Mouse (Mus musculus): ENCODE measurements at regions not wholly inside any gene's neighbourhood (a gene's known extent, or its start where the extent isn't known, plus 50 kb on each side); places are given as distances from the start of the nearest gene placed in this dataset.

DNA sequence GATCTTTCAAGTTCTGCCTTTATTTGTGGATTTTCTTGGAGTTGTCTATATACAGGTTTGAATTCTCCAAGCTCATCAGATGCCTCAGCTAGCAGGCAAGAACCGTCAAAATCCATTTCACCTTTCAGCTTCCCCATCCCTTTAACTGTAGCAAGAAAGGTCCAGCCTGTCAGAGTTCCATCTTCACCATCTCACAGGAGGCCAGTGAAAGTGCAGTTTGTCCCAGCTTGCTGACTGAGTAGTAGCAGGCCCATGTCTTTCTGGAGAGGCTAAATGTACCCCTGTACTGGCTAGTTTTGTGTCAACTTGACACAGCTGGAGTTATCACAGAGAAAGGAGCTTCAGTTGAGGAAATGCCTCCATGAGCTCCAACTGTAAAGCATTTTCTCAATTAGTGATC lies 67.7 kb upstream of the 1700024P04Rik start:
- WGBS = 90% methylated on average over 1 of the region's 1 CpGs
- no peaks in the 10 kb centered on the region for H3K36me3 ChIP-seq
- 0 out of 2 replicates have a peak, but pooled peaks cover under 1% of the 10 kb centered on the region for H3K4me1 ChIP-seq
- no peak for ATAC-seq (ENCODE audit: borderline replicate concordance, extremely low read depth, low FRiP score, low TSS enrichment)
- no peaks in the 10 kb centered on the region for H3K9me3 ChIP-seq
- no peaks in the 10 kb centered on the region for H3K27me3 ChIP-seq
- no peak overlapping the region for H3K4me3 ChIP-seq
- H3K9ac ChIP-seq = no peak overlapping the region
- H3K27ac ChIP-seq = no peak overlapping the region
- H3K4me2 ChIP-seq = no peak overlapping the region

DNA sequence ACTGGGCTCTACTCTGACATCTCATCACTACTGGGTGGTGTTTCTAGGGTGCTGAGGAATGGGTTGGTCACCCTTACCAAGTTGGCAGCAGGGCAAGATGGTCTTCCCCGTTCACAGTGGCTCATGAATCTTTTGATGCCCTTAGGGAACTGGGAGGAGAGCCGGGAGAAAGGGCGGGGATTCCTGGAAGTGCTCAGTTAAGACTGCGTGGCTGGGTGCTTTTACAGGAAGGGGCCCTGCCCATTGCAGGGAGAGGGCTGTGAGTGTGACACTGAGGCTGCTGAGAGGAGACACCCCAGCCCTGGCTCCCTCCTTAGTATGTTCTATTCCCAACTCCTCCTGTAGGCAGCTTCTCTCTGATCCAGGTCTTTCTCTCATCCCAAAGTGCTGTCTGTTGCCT lies 65.3 kb upstream of the 1700024P04Rik start:
- H3K4me1 ChIP-seq = no peaks in the 10 kb centered on the region
- 46% methylated on average over 4 of the region's 4 CpGs for WGBS
- H3K27ac ChIP-seq = no peak overlapping the region
- H3K4me2 ChIP-seq = no peak overlapping the region
- H3K27me3 ChIP-seq = no peaks in the 10 kb centered on the region
- H3K9ac ChIP-seq = no peak overlapping the region
- no peak overlapping the region for H3K4me3 ChIP-seq
- no peak for ATAC-seq (ENCODE audit: borderline replicate concordance, extremely low read depth, low FRiP score, low TSS enrichment)
- H3K9me3 ChIP-seq = no peaks in the 10 kb centered on the region
- H3K36me3 ChIP-seq = no peaks in the 10 kb centered on the region

DNA sequence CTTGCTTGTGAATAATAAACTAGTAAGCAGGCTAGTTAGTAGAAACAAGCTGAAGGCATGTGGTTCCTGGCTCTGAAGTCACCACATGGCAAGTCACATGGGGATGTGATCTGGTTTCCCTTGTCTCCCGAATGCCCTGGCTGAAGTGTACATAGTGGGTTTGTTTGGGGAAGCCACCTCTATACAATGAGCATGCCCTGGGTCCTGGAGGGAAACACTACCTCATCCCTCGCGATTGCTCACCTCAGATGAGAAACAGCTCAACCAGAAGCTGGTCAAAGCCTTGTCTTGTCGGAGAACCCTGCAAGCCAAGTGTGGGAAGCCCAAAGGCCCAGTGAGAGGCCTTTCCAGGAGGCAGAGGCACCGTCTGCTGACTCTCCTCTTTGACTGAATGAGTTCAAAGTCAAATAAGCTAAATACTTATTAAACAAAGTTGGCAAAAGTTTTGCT lies 64.3 kb upstream of the 1700024P04Rik start:
- no peaks in the 10 kb centered on the region for H3K27me3 ChIP-seq
- no peak overlapping the region for H3K4me3 ChIP-seq
- H3K9ac ChIP-seq = no peak overlapping the region
- H3K36me3 ChIP-seq = no peaks in the 10 kb centered on the region
- H3K4me1 ChIP-seq = no peaks in the 10 kb centered on the region
- no peak overlapping the region for H3K4me2 ChIP-seq
- no peaks in the 10 kb centered on the region for H3K9me3 ChIP-seq
- ATAC-seq (ENCODE audit: borderline replicate concordance, extremely low read depth, low FRiP score, low TSS enrichment) = no peak
- H3K27ac ChIP-seq = no peak overlapping the region
- 66% methylated on average over 5 of the region's 5 CpGs for WGBS

DNA sequence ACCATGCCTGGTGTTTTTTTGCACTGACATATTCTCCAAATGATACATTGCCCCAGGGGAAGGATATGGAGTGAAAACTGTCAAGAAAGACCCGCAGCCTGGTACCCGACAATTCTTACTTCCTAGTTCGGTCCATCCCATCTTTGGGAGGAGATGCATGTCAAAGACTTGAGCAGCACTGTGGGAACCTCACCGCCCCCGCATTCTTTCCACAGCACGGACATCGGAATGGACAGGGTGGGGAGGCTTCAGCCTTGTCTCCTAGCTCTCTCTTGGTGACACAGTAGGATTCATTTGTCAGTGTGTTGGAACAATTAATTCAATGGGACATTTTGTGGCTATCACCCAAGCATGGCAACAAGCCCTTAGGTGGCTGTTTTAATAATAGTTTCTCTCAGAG lies 62.9 kb upstream of the 1700024P04Rik start:
- no peaks in the 10 kb centered on the region for H3K27me3 ChIP-seq
- no peak for ATAC-seq (ENCODE audit: borderline replicate concordance, extremely low read depth, low FRiP score, low TSS enrichment)
- no peak overlapping the region for H3K4me3 ChIP-seq
- no peaks in the 10 kb centered on the region for H3K4me1 ChIP-seq
- no peak overlapping the region for H3K4me2 ChIP-seq
- no peak overlapping the region for H3K27ac ChIP-seq
- WGBS = 74% methylated on average over 7 of the region's 7 CpGs
- no peaks in the 10 kb centered on the region for H3K36me3 ChIP-seq
- H3K9me3 ChIP-seq = no peaks in the 10 kb centered on the region
- no peak overlapping the region for H3K9ac ChIP-seq

DNA sequence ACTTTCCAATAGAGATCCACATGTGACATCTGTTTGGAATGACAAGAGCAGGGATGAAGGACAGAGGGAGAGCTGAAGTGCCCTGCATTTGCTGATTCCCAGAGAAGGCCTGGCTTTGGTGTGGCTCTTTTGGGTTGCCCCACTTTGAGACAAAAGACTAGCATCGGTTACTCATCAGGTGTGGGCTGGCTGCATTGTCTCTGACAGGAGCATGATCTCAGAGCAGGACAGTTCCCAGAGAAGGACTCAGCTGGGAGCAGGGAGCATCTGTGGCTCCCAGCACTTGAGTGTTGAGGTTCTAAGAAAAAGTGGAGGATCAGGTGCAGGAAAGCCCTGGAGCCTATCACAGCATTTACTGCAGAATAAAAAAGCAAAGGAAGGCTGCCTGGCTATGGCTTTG lies 62.4 kb upstream of the 1700024P04Rik start:
- H3K4me2 ChIP-seq = no peak overlapping the region
- no peaks in the 10 kb centered on the region for H3K4me1 ChIP-seq
- H3K36me3 ChIP-seq = no peaks in the 10 kb centered on the region
- no peak overlapping the region for H3K9ac ChIP-seq
- H3K27me3 ChIP-seq = no peaks in the 10 kb centered on the region
- no peaks in the 10 kb centered on the region for H3K9me3 ChIP-seq
- no peak overlapping the region for H3K4me3 ChIP-seq
- WGBS = 91% methylated on average over 1 of the region's 1 CpGs
- no peak for ATAC-seq (ENCODE audit: borderline replicate concordance, extremely low read depth, low FRiP score, low TSS enrichment)
- no peak overlapping the region for H3K27ac ChIP-seq

DNA sequence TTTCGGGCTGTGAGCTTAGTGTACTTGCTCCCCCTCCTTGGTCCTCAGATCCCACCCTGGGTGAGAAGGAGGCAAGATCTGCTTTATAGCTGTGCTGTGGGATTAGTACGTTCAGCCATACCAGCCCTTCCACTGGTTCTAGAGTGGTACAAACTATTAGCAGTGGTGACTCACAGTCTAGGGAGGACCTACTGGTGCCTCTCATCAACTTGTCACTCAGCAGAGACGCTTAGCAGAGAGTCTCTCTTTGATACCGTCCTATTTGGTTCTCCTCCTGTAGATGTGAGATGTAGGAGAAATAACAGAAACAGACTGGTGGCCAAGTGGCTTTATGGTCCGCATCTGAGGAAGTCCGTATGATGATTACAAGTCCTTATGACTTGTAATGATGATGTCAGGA lies 57.7 kb upstream of the 1700024P04Rik start:
- H3K36me3 ChIP-seq = no peaks in the 10 kb centered on the region
- H3K4me1 ChIP-seq = no peaks in the 10 kb centered on the region
- no peak overlapping the region for H3K27ac ChIP-seq
- no peak overlapping the region for H3K9ac ChIP-seq
- H3K27me3 ChIP-seq = no peaks in the 10 kb centered on the region
- no peaks in the 10 kb centered on the region for H3K9me3 ChIP-seq
- no peak overlapping the region for H3K4me3 ChIP-seq
- H3K4me2 ChIP-seq = no peak overlapping the region
- WGBS = 90% methylated on average over 6 of the region's 6 CpGs
- ATAC-seq (ENCODE audit: borderline replicate concordance, extremely low read depth, low FRiP score, low TSS enrichment) = no peak

DNA sequence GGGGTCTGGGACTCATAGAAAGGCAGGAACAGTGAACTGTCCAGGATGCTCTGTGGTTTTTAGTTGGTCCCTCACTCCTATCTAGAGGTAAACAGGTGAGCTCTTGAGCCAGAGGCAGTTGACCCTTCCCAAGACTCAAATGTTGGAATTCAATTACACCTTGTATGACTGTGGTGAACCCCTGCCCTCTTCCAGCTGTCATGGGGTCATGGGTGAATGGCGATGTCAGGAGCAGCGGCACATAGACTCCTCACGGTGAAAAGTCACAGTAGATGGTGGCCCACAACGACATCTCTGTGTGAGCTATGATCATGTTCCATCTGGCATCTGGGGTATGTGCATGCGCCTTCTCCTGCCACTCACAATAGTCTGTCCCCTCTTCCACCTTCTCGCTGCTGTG lies 56.9 kb upstream of the 1700024P04Rik start:
- ATAC-seq (ENCODE audit: borderline replicate concordance, extremely low read depth, low FRiP score, low TSS enrichment) = no peak
- H3K36me3 ChIP-seq = no peaks in the 10 kb centered on the region
- H3K4me3 ChIP-seq = no peak overlapping the region
- H3K9ac ChIP-seq = no peak overlapping the region
- WGBS = 84% methylated on average over 6 of the region's 6 CpGs
- H3K4me2 ChIP-seq = no peak overlapping the region
- H3K9me3 ChIP-seq = no peaks in the 10 kb centered on the region
- H3K27me3 ChIP-seq = no peaks in the 10 kb centered on the region
- no peaks in the 10 kb centered on the region for H3K4me1 ChIP-seq
- no peak overlapping the region for H3K27ac ChIP-seq

DNA sequence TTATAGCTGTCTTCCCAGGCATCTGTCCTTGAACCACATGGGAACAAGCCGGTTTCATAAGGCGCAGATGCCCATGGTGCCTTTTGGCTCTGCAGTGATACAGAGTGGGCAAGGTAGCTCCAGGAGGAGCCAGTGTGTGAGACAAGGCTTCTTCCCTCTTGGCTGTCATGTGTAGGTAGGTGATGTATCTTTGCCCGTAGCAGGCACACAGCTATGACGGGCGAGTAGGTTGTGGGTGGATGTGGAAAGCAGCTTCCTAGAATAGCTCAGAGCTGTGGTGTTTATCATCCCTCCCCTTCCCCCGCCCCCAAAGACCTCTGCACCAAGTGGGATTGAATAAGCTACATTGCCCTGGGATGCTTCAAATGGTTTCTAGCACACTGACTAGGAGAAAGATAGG lies 56.5 kb upstream of the 1700024P04Rik start:
- Histone ChIP-seq H3K27ac (no peak overlapping the region), H3K36me3 (no peaks in the 10 kb centered on the region), H3K27me3 (no peaks in the 10 kb centered on the region), H3K4me2 (no peak overlapping the region), H3K4me3 (no peak overlapping the region), H3K9me3 (no peaks in the 10 kb centered on the region), H3K4me1 (no peaks in the 10 kb centered on the region), H3K9ac (no peak overlapping the region)
- ATAC-seq (ENCODE audit: borderline replicate concordance, extremely low read depth, low FRiP score, low TSS enrichment) = no peak
- 86% methylated on average over 6 of the region's 6 CpGs for WGBS

DNA sequence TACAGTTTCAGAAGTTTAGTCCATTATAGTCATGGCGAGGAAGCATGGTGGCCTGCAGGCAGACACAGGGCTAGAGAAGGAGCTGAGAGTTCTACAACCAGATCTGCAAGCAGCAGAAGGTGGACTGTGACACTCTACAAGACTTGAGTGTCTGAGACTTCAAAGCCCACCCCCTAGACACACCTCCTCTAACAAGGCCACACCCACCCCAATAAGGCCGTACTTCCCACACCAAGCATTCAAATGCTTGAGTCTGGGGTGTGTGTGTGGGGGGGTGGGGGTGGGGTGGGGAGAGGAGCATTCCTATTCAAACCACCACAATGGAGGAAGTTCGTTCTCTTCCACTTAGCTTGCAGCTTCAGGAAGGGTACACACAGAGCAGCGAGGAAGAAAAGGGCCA lies 55.8 kb upstream of the 1700024P04Rik start:
- no peak overlapping the region for H3K4me2 ChIP-seq
- 76% methylated on average over 4 of the region's 4 CpGs for WGBS
- ATAC-seq (ENCODE audit: borderline replicate concordance, extremely low read depth, low FRiP score, low TSS enrichment) = no peak
- no peaks in the 10 kb centered on the region for H3K9me3 ChIP-seq
- H3K36me3 ChIP-seq = no peaks in the 10 kb centered on the region
- H3K27ac ChIP-seq = no peak overlapping the region
- no peak overlapping the region for H3K4me3 ChIP-seq
- no peaks in the 10 kb centered on the region for H3K27me3 ChIP-seq
- no peaks in the 10 kb centered on the region for H3K4me1 ChIP-seq
- H3K9ac ChIP-seq = no peak overlapping the region

DNA sequence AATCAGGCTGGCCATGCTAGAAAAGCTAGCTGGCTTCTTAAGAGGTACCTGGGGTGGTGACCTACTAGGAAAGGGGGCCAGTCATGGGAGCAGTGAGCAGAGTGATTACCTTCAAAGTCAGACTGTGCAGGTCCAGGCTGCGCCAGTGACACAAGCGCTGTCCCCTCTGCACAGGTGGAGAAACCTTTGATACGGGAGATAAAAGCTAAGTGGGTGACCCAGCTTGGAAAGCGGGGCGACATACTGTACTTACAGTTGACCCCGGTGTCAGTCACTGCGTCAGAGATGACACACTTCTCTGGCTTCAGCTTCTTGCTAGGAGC lies 54.7 kb upstream of the 1700024P04Rik start:
- WGBS = 69% methylated on average over 7 of the region's 7 CpGs
- H3K4me2 ChIP-seq = no peak overlapping the region

DNA sequence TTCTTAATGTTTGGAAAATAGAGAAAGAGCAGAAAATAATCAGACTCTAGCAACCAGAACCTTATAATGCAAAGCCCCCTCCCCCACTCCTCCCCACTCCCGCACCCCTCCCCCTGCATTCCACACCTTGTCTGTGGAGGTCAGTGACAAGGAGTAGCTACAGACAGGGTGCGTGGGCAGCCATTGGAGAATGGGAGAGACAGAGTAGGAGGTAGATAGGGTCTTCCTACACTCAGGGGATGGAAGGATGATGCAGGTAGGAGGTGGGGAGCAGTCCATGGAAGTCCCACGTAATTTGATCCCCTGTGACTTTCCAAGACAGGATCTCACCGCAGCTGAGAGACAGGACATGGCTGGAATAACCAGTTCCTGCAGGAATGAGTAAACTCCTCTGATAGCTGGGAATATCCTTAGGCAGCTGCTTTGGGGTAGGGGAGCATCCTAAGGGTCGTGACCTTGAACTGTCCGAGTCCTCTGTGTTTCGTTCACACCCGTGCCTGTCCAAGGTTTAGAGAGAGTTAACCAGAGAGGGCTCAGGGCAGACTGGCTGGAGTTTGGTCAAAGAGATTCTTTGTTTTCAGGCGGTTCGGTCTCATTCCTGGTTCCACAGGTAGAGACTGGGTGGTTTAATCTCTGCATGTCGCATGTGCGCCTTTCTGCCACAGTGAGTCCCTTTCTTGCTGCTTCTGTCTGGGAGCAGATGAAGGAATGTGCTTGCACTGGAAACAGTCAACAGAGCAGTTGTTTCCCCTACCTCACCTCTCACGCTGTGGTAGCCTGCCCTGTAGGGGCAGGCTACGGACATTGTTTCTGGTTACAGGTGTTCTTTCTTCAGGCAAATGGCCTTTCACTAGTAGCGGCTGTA lies 54.1 kb upstream of the 1700024P04Rik start:
- 23% methylated on average over 15 of the region's 15 CpGs for WGBS
- Histone ChIP-seq H3K36me3 (no peaks in the 10 kb centered on the region), H3K27me3 (no peaks in the 10 kb centered on the region), H3K4me3 (no peak overlapping the region), H3K9ac (no peak overlapping the region), H3K27ac (peak overlapping the region; percentile 11; the same call in 1 of the 2 replicates), H3K4me2 (peak overlapping the region; percentile 9; the same call in 1 of the 2 replicates), H3K4me1 (no peaks in the 10 kb centered on the region), H3K9me3 (no peaks in the 10 kb centered on the region)
- peak; percentile 37; the same call in 1 of the 2 replicates for ATAC-seq (ENCODE audit: borderline replicate concordance, extremely low read depth, low FRiP score, low TSS enrichment)

More for the DNA sequence above, 54.7 kb upstream of the 1700024P04Rik start:
- H3K27ac ChIP-seq = peak overlapping the region; percentile 11; the same call in 1 of the 2 replicates
- H3K9me3 ChIP-seq = no peaks in the 10 kb centered on the region
- H3K4me1 ChIP-seq = no peaks in the 10 kb centered on the region
- ATAC-seq (ENCODE audit: borderline replicate concordance, extremely low read depth, low FRiP score, low TSS enrichment) = no peak
- H3K27me3 ChIP-seq = no peaks in the 10 kb centered on the region
- H3K36me3 ChIP-seq = no peaks in the 10 kb centered on the region
- H3K9ac ChIP-seq = no peak overlapping the region
- H3K4me3 ChIP-seq = no peak overlapping the region

DNA sequence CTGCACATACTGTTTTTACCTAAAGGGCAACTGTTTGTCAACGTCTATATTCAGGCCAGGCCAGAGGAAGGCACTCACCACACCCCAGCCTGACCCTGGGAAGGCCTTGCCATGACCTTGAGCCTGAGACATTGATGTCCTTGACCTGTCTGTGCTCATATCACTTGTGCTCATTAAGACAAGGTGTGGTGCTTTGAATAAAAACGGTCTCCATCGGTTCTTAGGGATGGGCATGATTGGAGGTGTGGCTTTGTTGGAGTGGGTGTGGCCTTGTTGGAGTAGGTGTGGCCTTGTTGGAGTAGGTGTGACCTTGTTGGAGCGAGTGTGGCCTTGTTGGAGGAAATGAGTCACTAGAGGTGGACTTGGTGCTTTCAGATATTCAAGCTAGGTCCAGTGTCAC lies 52.8 kb upstream of the 1700024P04Rik start:
- Histone ChIP-seq H3K36me3 (no peaks in the 10 kb centered on the region), H3K4me1 (no peaks in the 10 kb centered on the region), H3K9ac (no peak overlapping the region), H3K27me3 (no peaks in the 10 kb centered on the region), H3K4me3 (no peak overlapping the region), H3K9me3 (no peaks in the 10 kb centered on the region), H3K4me2 (no peak overlapping the region), H3K27ac (no peak overlapping the region)
- ATAC-seq (ENCODE audit: borderline replicate concordance, extremely low read depth, low FRiP score, low TSS enrichment) = no peak
- 83% methylated on average over 4 of the region's 4 CpGs for WGBS

Data from lung, embryonic 15.5 days (tissue).